Mouse (Mus musculus): Measurements from ENCODE around the gene 2310009B15Rik.

DNA sequence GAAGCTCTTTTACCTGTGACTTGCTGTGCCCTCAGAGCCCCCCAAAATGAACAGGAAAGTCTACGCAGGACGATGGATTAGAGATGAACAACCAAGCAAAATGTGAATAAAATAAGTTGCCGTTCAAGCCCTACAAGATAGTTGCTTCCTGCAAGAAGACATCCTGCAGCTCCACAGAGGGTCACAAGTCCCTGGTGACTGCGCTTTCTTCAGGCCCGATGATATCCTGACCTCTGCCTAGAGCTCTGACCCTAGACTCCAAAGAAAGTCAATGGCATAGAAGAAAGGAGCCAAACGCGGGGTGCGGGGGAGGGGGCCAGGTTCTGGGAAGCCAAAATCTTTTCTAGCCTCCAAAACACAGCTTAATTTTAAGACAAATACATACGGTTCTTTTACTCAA lies 10.1 kb downstream of the 2310009B15Rik start:
- no peak for TF ChIP-seq CTCF (IDR thresholded peaks at IDR 0.05; ENCODE audit: low read depth)
- TF ChIP-seq EP300 (IDR thresholded peaks at IDR 0.05; ENCODE audit: low read depth) = no peak

Data from liver, embryonic 14.5 days (tissue).